Mouse (Mus musculus) spleen, adult 2 months (tissue): ENCODE data around the gene Topbp1. TPM values are rescaled to one million over a fixed set of nuclear protein-coding genes. Genes with fewer than 3 reads are reported as not detected.

ENCODE experiments used
- DNase-seq, 2 experiments: peaks; one replicate each; pipeline versions ENCODE4 v3.0.0 to v3.0.0-alpha.2; 2012 to 2021; ENCODE audit warnings: low spot score in 2 of 2, low read depth in 1 of 2
- H3K27ac ChIP-seq: fragments of 200-500 bp; 2 replicates; pipeline ENCODE4 v1.5.1; 2012; ENCODE audit warnings: low read length, inconsistent platforms; ENCODE audit not compliant: insufficient read depth
- H3K27me3 ChIP-seq: fragments of 200-500 bp; 2 replicates; pipeline ENCODE4 v1.6.1; 2012; ENCODE audit warnings: mild to moderate bottlenecking, moderate library complexity, low read length, inconsistent platforms; ENCODE audit not compliant: control insufficient read depth, insufficient read depth
- H3K36me3 ChIP-seq: fragments of 200-500 bp; 2 replicates; pipeline ENCODE4 v1.6.1; 2012; ENCODE audit warnings: mild to moderate bottlenecking, low read length, inconsistent platforms; ENCODE audit not compliant: control insufficient read depth, insufficient read depth
- H3K4me1 ChIP-seq: fragments of 200-500 bp; 2 replicates; pipeline ENCODE4 v1.6.1; 2011; ENCODE audit warnings: inconsistent platforms; ENCODE audit not compliant: control insufficient read depth, insufficient read depth, insufficient read length
- H3K4me3 ChIP-seq: fragments of 200-500 bp; 2 replicates; pipeline ENCODE4 v1.5.1; 2011; ENCODE audit warnings: mild to moderate bottlenecking, inconsistent platforms; ENCODE audit not compliant: insufficient read depth, insufficient read length; ENCODE audit errors: extremely low read depth
- CTCF ChIP-seq: fragments of 200-500 bp; IDR thresholded peaks from 2 replicates; pipeline ENCODE4 v1.5.1; 2011; ENCODE audit warnings: mild to moderate bottlenecking, inconsistent platforms; ENCODE audit not compliant: insufficient read depth, insufficient read length, insufficient replicate concordance; ENCODE audit errors: extremely low read depth
- POLR2A ChIP-seq: fragments of 200-500 bp; IDR thresholded peaks from 2 replicates; pipeline ENCODE4 v1.6.1; 2011; ENCODE audit warnings: low read depth, low read length, inconsistent platforms
- WGBS: fragments of 180-500 bp; shearing (Covaris S2); methylation state at CpG from one replicate; pipeline ENCODE4 v1.1.7; 2018; 5-methylcytosine and 5-hydroxymethylcytosine counted together
- polyA plus RNA-seq: library from polyadenylated mRNA; depleted of rRNA; stranded (reverse); fragments of >200 nt; gene quantifications from 2 replicates; pipeline ENCODE4 v1.2.3, GENCODE M21; 2012; rRNA removed

The Topbp1 gene
- polyA plus RNA-seq, 1 experiment = 13.0 TPM

GRCm38 (mm10) chr9:103393256-103393655, 88.2 kb downstream of the Topbp1 start:
- no peak for TF ChIP-seq POLR2A
- TF ChIP-seq CTCF = no peak
- WGBS = 96% methylated on average over 11 of the region's 11 CpGs
- Histone ChIP-seq H3K27ac (no peak overlapping the region), H3K4me1 (no peaks in the 10 kb centered on the region), H3K36me3 (no peaks in the 10 kb centered on the region), H3K27me3 (no peaks in the 10 kb centered on the region), H3K4me3 (no peak overlapping the region)
- DNase-seq = no peak

- Histone ChIP-seq H3K27ac (no peak overlapping the region), H3K27me3 (no peaks in the 10 kb centered on the region), H3K4me3 (no peak overlapping the region), H3K4me1 (no peaks in the 10 kb centered on the region), H3K36me3 (no peaks in the 10 kb centered on the region)
- DNase-seq = no peak
- WGBS = 90% methylated on average over 21 of the region's 21 CpGs
- TF ChIP-seq POLR2A = no peak
- TF ChIP-seq CTCF = no peak
Measured at GRCm38 (mm10) chr9:103398509-103399157, 93.6 kb downstream of the Topbp1 start.

Other genes with a start within 250 kb of the Topbp1 start
- gene Rab6b, start 193.4 kb upstream of the Topbp1 start, polyA plus RNA-seq = 1.4 and 8.3 TPM in 2 replicates
- 21.2 and 28.4 TPM in 2 replicates for gene Srprb, start 103.1 kb upstream of the Topbp1 start, polyA plus RNA-seq
- gene Gm20425, start 74.9 kb upstream of the Topbp1 start, polyA plus RNA-seq = 2.6 TPM in 1 of 2 replicates, not detected in the other
- gene Trf, start 74.8 kb upstream of the Topbp1 start, polyA plus RNA-seq = 259 and 287 TPM in 2 replicates
- 5.5 and 8.0 TPM in 2 replicates for gene 1300017J02Rik, start 133 bp upstream of the Topbp1 start, polyA plus RNA-seq
- gene Cdv3, start 60.6 kb downstream of the Topbp1 start, polyA plus RNA-seq = 29.4 and 46.7 TPM in 2 replicates
- 6.9 and 8.9 TPM in 2 replicates for gene Bfsp2, start 175.2 kb downstream of the Topbp1 start, polyA plus RNA-seq